Comparison of ENCODE assay signal across 9 mouse cellular contexts in the genomic region with DNA sequence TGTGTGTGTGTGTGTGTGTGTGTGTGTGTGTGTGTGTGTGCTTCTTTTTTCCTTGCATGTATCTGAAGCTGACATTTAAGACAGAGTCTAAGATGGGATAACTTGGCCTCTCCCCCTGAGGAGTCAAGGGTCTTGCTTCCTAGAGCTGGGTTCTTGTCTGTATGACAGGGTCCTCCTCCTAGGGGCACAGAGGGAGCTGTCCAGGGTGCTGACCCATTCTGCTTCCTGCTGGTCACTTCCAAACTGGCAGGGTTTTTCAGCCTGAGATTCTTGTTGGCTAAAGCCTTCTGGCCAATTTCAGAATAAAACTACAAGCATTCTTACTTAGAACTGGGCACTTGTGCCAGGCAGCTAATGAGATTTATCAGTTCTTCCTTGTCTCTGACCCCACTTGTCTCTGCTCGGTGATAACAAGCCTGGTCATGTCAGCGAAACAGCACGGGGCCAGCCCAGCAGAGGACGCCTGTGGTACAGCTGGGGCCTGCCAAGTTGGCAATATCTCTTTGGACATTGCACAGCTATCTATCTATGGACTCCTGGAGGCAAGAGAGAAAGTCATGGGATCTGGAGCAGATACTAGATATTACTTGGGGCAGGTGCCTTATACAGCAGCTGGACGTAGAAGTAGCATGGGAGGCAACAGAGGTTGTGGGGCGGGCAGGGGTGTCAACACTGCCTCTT.
DNase-seq lines count a peak whose midpoint lies in the region; ATAC-seq lines count a peak whose summit lies in the region.
"Had no signal": no experiment of that assay in that cellular context is flagged by ENCODE, and none has a peak within 500 bp of the region (broad histone marks: within the 10 kb centered on the region; RNA-seq: fewer than 3 reads in every experiment).

No protein-coding gene starts in this region.

- intact Hi-C loops in left cerebral cortex, postnatal 36 days (cut with DNase I) = no loop called here

- H3K4me1 ChIP-seq in midbrain, embryonic 14.5 days (ENCODE audit: control insufficient read depth, insufficient read depth, low read length) = no peaks in the 10 kb centered on the region
- H3K4me1 ChIP-seq in midbrain, embryonic 16.5 days (ENCODE audit: control insufficient read depth, insufficient read depth, low read length) = no peaks in the 10 kb centered on the region
- no peaks in the 10 kb centered on the region for H3K4me1 ChIP-seq in forebrain, embryonic 13.5 days

- no peaks in the 10 kb centered on the region for H3K36me3 ChIP-seq in midbrain, embryonic 14.5 days (ENCODE audit: control insufficient read depth, insufficient read depth, low read length)
- no peaks in the 10 kb centered on the region for H3K36me3 ChIP-seq in midbrain, embryonic 16.5 days (ENCODE audit: control insufficient read depth, insufficient read depth, low read length)
- H3K36me3 ChIP-seq in forebrain, embryonic 13.5 days (ENCODE audit: poor library complexity, severe bottlenecking) = no peaks in the 10 kb centered on the region

- ATAC-seq in midbrain, embryonic 14.5 days (ENCODE audit: low FRiP score, low TSS enrichment) = no peak
- ATAC-seq in midbrain, embryonic 16.5 days = no peak
- peak; percentile 45; the same call in 1 of the 2 replicates for ATAC-seq in common myeloid progenitor, adult 5-6 weeks (replicated peaks; ENCODE audit: low read depth, poor library complexity, severe bottlenecking)
- ATAC-seq in forebrain, embryonic 13.5 days = no peak

- H3K4me3 ChIP-seq in midbrain, embryonic 14.5 days (replicated peaks; ENCODE audit: low read depth, low read length) = no peak overlapping the region
- H3K4me3 ChIP-seq in midbrain, embryonic 16.5 days (ENCODE audit: low read depth, low read length) = no peak overlapping the region
- no peak overlapping the region for H3K4me3 ChIP-seq in forebrain, embryonic 13.5 days

- no peak overlapping the region for H3K9ac ChIP-seq in midbrain, embryonic 14.5 days (replicated peaks; ENCODE audit: low read length)
- no peak overlapping the region for H3K9ac ChIP-seq in midbrain, embryonic 16.5 days (ENCODE audit: low read depth, low read length)
- no peak overlapping the region for H3K9ac ChIP-seq in forebrain, embryonic 13.5 days
- H3K9ac ChIP-seq: liver, embryonic 14.5 days had no signal

- H3K27me3 ChIP-seq in midbrain, embryonic 14.5 days (ENCODE audit: control insufficient read depth, insufficient read depth, low read length) = no peaks in the 10 kb centered on the region
- H3K27me3 ChIP-seq in midbrain, embryonic 16.5 days (ENCODE audit: control insufficient read depth, insufficient read depth, low read depth, low read length) = no peaks in the 10 kb centered on the region
- no peaks in the 10 kb centered on the region for H3K27me3 ChIP-seq in forebrain, embryonic 13.5 days

- peak; percentile 19 for DNase-seq in gastrocnemius, adult 18-20 months (ENCODE audit: low spot score)
- no peak for DNase-seq in gastrocnemius, postnatal 25 days
- peak; percentile 45 for DNase-seq in midbrain, embryonic 14.5 days
- DNase-seq in lung, postnatal 4 days = peak; percentile 31 to 57
- no peak for DNase-seq in left cerebral cortex, postnatal 36 days (ENCODE audit: low spot score in 2 of 2)

- H3K27ac ChIP-seq in midbrain, embryonic 14.5 days (replicated peaks; ENCODE audit: low read depth, low read length) = no peak overlapping the region
- no peak overlapping the region for H3K27ac ChIP-seq in midbrain, embryonic 16.5 days (ENCODE audit: low read length)
- no peak overlapping the region for H3K27ac ChIP-seq in forebrain, embryonic 13.5 days
- H3K27ac ChIP-seq: liver, embryonic 14.5 days had no signal

- no peaks in the 10 kb centered on the region for H3K9me3 ChIP-seq in midbrain, embryonic 14.5 days (ENCODE audit: control insufficient read depth, low read length)
- H3K9me3 ChIP-seq in midbrain, embryonic 16.5 days (replicated peaks; ENCODE audit: control insufficient read depth, low read length, poor library complexity, severe bottlenecking) = no peaks in the 10 kb centered on the region
- H3K9me3 ChIP-seq in forebrain, embryonic 13.5 days (replicated peaks) = no peaks in the 10 kb centered on the region

- no peak overlapping the region for H3K4me2 ChIP-seq in midbrain, embryonic 14.5 days (ENCODE audit: low read length)
- no peak overlapping the region for H3K4me2 ChIP-seq in midbrain, embryonic 16.5 days (ENCODE audit: low read length)
- no peak overlapping the region for H3K4me2 ChIP-seq in forebrain, embryonic 13.5 days

- WGBS in midbrain, embryonic 14.5 days = 82% methylated on average over 6 of the region's 6 CpGs
- 81% methylated on average over 6 of the region's 6 CpGs for WGBS in midbrain, embryonic 16.5 days
- 85% methylated on average over 6 of the region's 6 CpGs for WGBS in forebrain, embryonic 13.5 days

Comparison
In these comparisons a context has a peak if more than half of its experiments do, and no peak if none do; other contexts are left out.
1. DNase-seq: peak in gastrocnemius, adult 18-20 months (single experiment), midbrain, embryonic 14.5 days (single experiment) and lung, postnatal 4 days (2 of 2); none in gastrocnemius, postnatal 25 days (single experiment) and left cerebral cortex, postnatal 36 days (0 of 2).